Mouse (Mus musculus): ENCODE measurements around the gene Alb. TPM values are rescaled to one million over a fixed set of nuclear protein-coding genes. Genes with fewer than 3 reads are reported as not detected.

Alb gene
- total and polyA plus RNA-seq, 3 experiments = not detected

- H3K9me3 ChIP-seq (replicated peaks) = no peaks in the 10 kb centered on the region
Measured at GRCm38 (mm10) chr5:90467245-90467644, 6.5 kb downstream of the Alb start.

GRCm38 (mm10) chr5:90470836-90471235, 10.1 kb downstream of the Alb start:
- TF ChIP-seq TAL1 (conservative IDR thresholded peaks at IDR 0.05; ENCODE audit: low read depth, low read length) (no peak), GATA2 (IDR thresholded peaks at IDR 0.05; ENCODE audit: borderline replicate concordance, low read depth, low read length) (no peak), CTCF (IDR thresholded peaks at IDR 0.05; ENCODE audit: low read depth, low read length) (no peak), POLR2AphosphoS5 (IDR thresholded peaks at IDR 0.05; ENCODE audit: insufficient replicate concordance, low read depth, low read length) (no peak), GATA1 (IDR thresholded peaks at IDR 0.05; ENCODE audit: borderline replicate concordance, low read length) (no peak)
- H3K9me3 ChIP-seq (replicated peaks) = no peaks in the 10 kb centered on the region
- no peaks in the 10 kb centered on the region for H3K27me3 ChIP-seq (ENCODE audit: insufficient read depth, low read length)
- ATAC-seq (ENCODE audit: extremely low read depth, insufficient number of reproducible peaks, low FRiP score, poor library complexity, severe bottlenecking) = no peak
- H3K4me1 ChIP-seq (ENCODE audit: insufficient read depth, low read depth, low read length) = no peaks in the 10 kb centered on the region
- no peak overlapping the region for H3K4me3 ChIP-seq (ENCODE audit: low read depth, low read length)
- no peak for DNase-seq (ENCODE audit: low spot score)
- H3K36me3 ChIP-seq (replicated peaks) = no peaks in the 10 kb centered on the region

More at GRCm38 (mm10) chr5:90467245-90467644, 6.5 kb downstream of the Alb start:
- no peaks in the 10 kb centered on the region for H3K36me3 ChIP-seq (replicated peaks)
- no peaks in the 10 kb centered on the region for H3K27me3 ChIP-seq (ENCODE audit: insufficient read depth, low read length)
- DNase-seq (ENCODE audit: low spot score) (no peak), ATAC-seq (ENCODE audit: extremely low read depth, insufficient number of reproducible peaks, low FRiP score, poor library complexity, severe bottlenecking) (no peak)
- H3K4me1 ChIP-seq (ENCODE audit: insufficient read depth, low read depth, low read length) = no peaks in the 10 kb centered on the region
- H3K4me3 ChIP-seq (ENCODE audit: low read depth, low read length) = no peak overlapping the region
- no peak for TF ChIP-seq TAL1 (conservative IDR thresholded peaks at IDR 0.05; ENCODE audit: low read depth, low read length)
- no peak for TF ChIP-seq CTCF (IDR thresholded peaks at IDR 0.05; ENCODE audit: low read depth, low read length)
- TF ChIP-seq GATA2 (IDR thresholded peaks at IDR 0.05; ENCODE audit: borderline replicate concordance, low read depth, low read length) = no peak
- TF ChIP-seq POLR2AphosphoS5 (IDR thresholded peaks at IDR 0.05; ENCODE audit: insufficient replicate concordance, low read depth, low read length) = no peak
- no peak for TF ChIP-seq GATA1 (IDR thresholded peaks at IDR 0.05; ENCODE audit: borderline replicate concordance, low read length)

GRCm38 (mm10) chr5:90473902-90474301, 13.2 kb downstream of the Alb start:
- TF ChIP-seq GATA2 (IDR thresholded peaks at IDR 0.05; ENCODE audit: borderline replicate concordance, low read depth, low read length) (no peak), CTCF (IDR thresholded peaks at IDR 0.05; ENCODE audit: low read depth, low read length) (no peak), TAL1 (conservative IDR thresholded peaks at IDR 0.05; ENCODE audit: low read depth, low read length) (no peak), GATA1 (IDR thresholded peaks at IDR 0.05; ENCODE audit: borderline replicate concordance, low read length) (no peak), POLR2AphosphoS5 (IDR thresholded peaks at IDR 0.05; ENCODE audit: insufficient replicate concordance, low read depth, low read length) (no peak)
- Histone ChIP-seq H3K4me3 (ENCODE audit: low read depth, low read length) (no peak overlapping the region), H3K4me1 (ENCODE audit: insufficient read depth, low read depth, low read length) (no peaks in the 10 kb centered on the region), H3K36me3 (replicated peaks) (no peaks in the 10 kb centered on the region), H3K9me3 (replicated peaks) (no peaks in the 10 kb centered on the region), H3K27me3 (ENCODE audit: insufficient read depth, low read length) (no peaks in the 10 kb centered on the region)
- ATAC-seq (ENCODE audit: extremely low read depth, insufficient number of reproducible peaks, low FRiP score, poor library complexity, severe bottlenecking) (no peak), DNase-seq (ENCODE audit: low spot score) (no peak)

- ATAC-seq (ENCODE audit: extremely low read depth, insufficient number of reproducible peaks, low FRiP score, poor library complexity, severe bottlenecking) = no peak
- no peak for DNase-seq (ENCODE audit: low spot score)
Measured at GRCm38 (mm10) chr5:90474369-90474768, 13.7 kb downstream of the Alb start.

GRCm38 (mm10) chr5:90476741-90477140, 16.0 kb downstream of the Alb start:
- DNase-seq (ENCODE audit: low spot score) (no peak), ATAC-seq (ENCODE audit: extremely low read depth, insufficient number of reproducible peaks, low FRiP score, poor library complexity, severe bottlenecking) (no peak)
- Histone ChIP-seq H3K27me3 (ENCODE audit: insufficient read depth, low read length) (no peaks in the 10 kb centered on the region), H3K4me1 (ENCODE audit: insufficient read depth, low read depth, low read length) (no peaks in the 10 kb centered on the region), H3K9me3 (replicated peaks) (no peaks in the 10 kb centered on the region), H3K36me3 (replicated peaks) (no peaks in the 10 kb centered on the region), H3K4me3 (ENCODE audit: low read depth, low read length) (no peak overlapping the region)
- TF ChIP-seq GATA1 (IDR thresholded peaks at IDR 0.05; ENCODE audit: borderline replicate concordance, low read length) (no peak), CTCF (IDR thresholded peaks at IDR 0.05; ENCODE audit: low read depth, low read length) (no peak), TAL1 (conservative IDR thresholded peaks at IDR 0.05; ENCODE audit: low read depth, low read length) (no peak), GATA2 (IDR thresholded peaks at IDR 0.05; ENCODE audit: borderline replicate concordance, low read depth, low read length) (no peak), POLR2AphosphoS5 (IDR thresholded peaks at IDR 0.05; ENCODE audit: insufficient replicate concordance, low read depth, low read length) (no peak)

More at GRCm38 (mm10) chr5:90474369-90474768, 13.7 kb downstream of the Alb start:
- Histone ChIP-seq H3K4me1 (ENCODE audit: insufficient read depth, low read depth, low read length) (no peaks in the 10 kb centered on the region), H3K4me3 (ENCODE audit: low read depth, low read length) (no peak overlapping the region), H3K36me3 (replicated peaks) (no peaks in the 10 kb centered on the region), H3K9me3 (replicated peaks) (no peaks in the 10 kb centered on the region), H3K27me3 (ENCODE audit: insufficient read depth, low read length) (no peaks in the 10 kb centered on the region)
- TF ChIP-seq POLR2AphosphoS5 (IDR thresholded peaks at IDR 0.05; ENCODE audit: insufficient replicate concordance, low read depth, low read length) = no peak
- no peak for TF ChIP-seq GATA2 (IDR thresholded peaks at IDR 0.05; ENCODE audit: borderline replicate concordance, low read depth, low read length)
- TF ChIP-seq TAL1 (conservative IDR thresholded peaks at IDR 0.05; ENCODE audit: low read depth, low read length) = no peak
- TF ChIP-seq GATA1 (IDR thresholded peaks at IDR 0.05; ENCODE audit: borderline replicate concordance, low read length) = no peak
- no peak for TF ChIP-seq CTCF (IDR thresholded peaks at IDR 0.05; ENCODE audit: low read depth, low read length)

- Histone ChIP-seq H3K27me3 (ENCODE audit: insufficient read depth, low read length) (no peaks in the 10 kb centered on the region), H3K4me3 (ENCODE audit: low read depth, low read length) (no peak overlapping the region), H3K9me3 (replicated peaks) (no peaks in the 10 kb centered on the region), H3K4me1 (ENCODE audit: insufficient read depth, low read depth, low read length) (no peaks in the 10 kb centered on the region), H3K36me3 (replicated peaks) (no peaks in the 10 kb centered on the region)
- ATAC-seq (ENCODE audit: extremely low read depth, insufficient number of reproducible peaks, low FRiP score, poor library complexity, severe bottlenecking) = no peak
- TF ChIP-seq TAL1 (conservative IDR thresholded peaks at IDR 0.05; ENCODE audit: low read depth, low read length) (no peak), GATA2 (IDR thresholded peaks at IDR 0.05; ENCODE audit: borderline replicate concordance, low read depth, low read length) (no peak), CTCF (IDR thresholded peaks at IDR 0.05; ENCODE audit: low read depth, low read length) (no peak), POLR2AphosphoS5 (IDR thresholded peaks at IDR 0.05; ENCODE audit: insufficient replicate concordance, low read depth, low read length) (no peak), GATA1 (IDR thresholded peaks at IDR 0.05; ENCODE audit: borderline replicate concordance, low read length) (no peak)
- DNase-seq (ENCODE audit: low spot score) = no peak
Measured at GRCm38 (mm10) chr5:90477308-90478140, 16.8 kb downstream of the Alb start.

All from G1E (cell line).